Mouse (Mus musculus) thymus, adult 2 months (tissue): ENCODE data around the gene Olfr1416. TPM values are rescaled to one million over a fixed set of nuclear protein-coding genes. Genes with fewer than 3 reads are reported as not detected.

Experiments
- DNase-seq: peaks from one replicate; pipeline ENCODE4 v3.0.0; 2021
- H3K27ac ChIP-seq: fragments of 200-500 bp; 2 replicates; pipeline ENCODE4 v1.5.1; 2012; ENCODE audit warnings: low read length, control low read depth; ENCODE audit not compliant: control insufficient read depth, insufficient read depth
- H3K27me3 ChIP-seq: fragments of 200-500 bp; 2 replicates; pipeline ENCODE4 v1.6.1; 2012; ENCODE audit warnings: mild to moderate bottlenecking, low read length, moderate library complexity, mixed read lengths; ENCODE audit not compliant: control insufficient read depth, insufficient read depth
- H3K36me3 ChIP-seq: fragments of 200-500 bp; 2 replicates; pipeline ENCODE4 v1.6.1; 2012; ENCODE audit warnings: mild to moderate bottlenecking, low read length, moderate library complexity; ENCODE audit not compliant: control insufficient read depth, insufficient read depth
- H3K4me1 ChIP-seq: fragments of 200-500 bp; replicated peaks from 2 replicates; pipeline ENCODE4 v1.6.1; 2012; ENCODE audit warnings: low read length; ENCODE audit not compliant: control insufficient read depth, insufficient read depth
- H3K4me3 ChIP-seq: fragments of 200-500 bp; 2 replicates; pipeline ENCODE4 v1.5.1; 2012; ENCODE audit warnings: mild to moderate bottlenecking, low read length, control low read depth, moderate library complexity; ENCODE audit not compliant: control insufficient read depth, insufficient read depth
- CTCF ChIP-seq: fragments of 200-500 bp; IDR thresholded peaks from 2 replicates; pipeline ENCODE4 v1.5.1; 2012; ENCODE audit warnings: mild to moderate bottlenecking, control low read depth, low read length, moderate library complexity, borderline replicate concordance; ENCODE audit not compliant: control insufficient read depth, poor library complexity, insufficient read depth; ENCODE audit errors: extremely low read depth
- POLR2A ChIP-seq: fragments of 200-500 bp; IDR thresholded peaks from 2 replicates; pipeline ENCODE4 v1.6.1; 2012; ENCODE audit warnings: mild to moderate bottlenecking, low read length, control low read depth, moderate library complexity; ENCODE audit not compliant: control insufficient read depth, poor library complexity, insufficient read depth; ENCODE audit errors: extremely low read depth
- WGBS: fragments of 180-500 bp; shearing (Covaris S2); methylation state at CpG from one replicate; pipeline ENCODE4 v1.1.7; 2018; 5-methylcytosine and 5-hydroxymethylcytosine counted together
- polyA plus RNA-seq: library from polyadenylated mRNA; depleted of rRNA; stranded (reverse); fragments of >200 nt; gene quantifications from 2 replicates; pipeline ENCODE4 v1.2.3, GENCODE M21; 2012

Olfr1416 gene
- polyA plus RNA-seq, 1 experiment: not detected

DNA sequence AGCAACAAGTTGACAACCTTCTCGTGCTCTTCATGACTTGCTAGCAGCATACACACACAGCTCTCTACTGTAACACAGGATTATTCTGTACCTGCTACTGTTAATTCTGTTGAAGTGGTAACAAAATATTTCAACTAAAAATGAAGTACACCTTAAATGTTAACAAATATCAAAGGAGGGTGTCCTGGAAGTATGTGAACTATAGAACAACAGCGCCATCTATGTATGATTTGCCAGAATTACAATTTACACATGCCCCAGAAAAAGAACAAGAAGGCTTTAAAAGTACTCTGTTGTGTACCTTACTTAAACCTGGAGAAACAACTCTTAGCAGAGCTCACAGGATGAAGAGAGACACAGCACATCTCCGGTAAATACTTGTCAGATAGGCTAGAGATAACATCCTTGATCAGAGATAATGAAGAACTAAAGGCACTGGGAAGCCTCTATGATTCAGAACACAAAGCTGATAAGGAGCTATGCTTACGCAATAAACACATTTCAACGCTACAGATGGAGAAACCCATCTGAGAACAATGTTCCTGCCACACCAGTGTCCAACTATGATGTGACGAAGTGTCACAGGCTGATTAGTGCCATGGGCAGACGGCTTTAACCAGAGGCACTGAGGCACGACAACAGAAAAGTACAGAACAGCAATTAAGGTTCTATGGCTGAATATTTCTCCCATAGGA, 31.0 kb downstream of the Olfr1416 start:
- Histone ChIP-seq H3K4me1 (no peaks in the 10 kb centered on the region), H3K27ac (no peak overlapping the region), H3K36me3 (peaks cover 57% of the 10 kb centered on the region), H3K4me3 (no peak overlapping the region), H3K27me3 (no peaks in the 10 kb centered on the region)
- 80% methylated on average over 8 of the region's 8 CpGs for WGBS
- no peak for DNase-seq
- no peak for TF ChIP-seq CTCF
- TF ChIP-seq POLR2A: no peak

DNA sequence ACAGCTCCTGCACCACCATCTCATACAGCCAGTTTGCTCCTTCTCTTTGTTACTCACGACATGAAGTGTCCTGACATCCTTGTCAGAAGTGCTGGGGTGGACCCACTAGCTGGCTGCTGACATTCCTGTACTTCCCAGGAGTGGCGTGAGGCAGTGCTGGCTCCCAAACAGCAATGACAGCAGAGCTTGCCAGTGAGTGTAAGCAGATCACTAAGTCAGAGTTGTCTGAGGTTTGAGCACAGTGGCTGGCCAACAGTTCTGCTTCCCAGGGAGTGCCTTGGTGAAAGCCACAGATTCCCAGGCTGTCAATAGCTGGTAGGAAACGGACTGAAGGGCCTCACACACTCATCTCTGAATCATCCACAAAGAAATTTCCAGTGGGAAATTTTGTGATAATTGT, 36.6 kb downstream of the Olfr1416 start:
- no peak overlapping the region for H3K4me3 ChIP-seq
- TF ChIP-seq CTCF (no peak), POLR2A (no peak)
- H3K36me3 ChIP-seq: peaks cover 50% of the 10 kb centered on the region
- WGBS: 92% methylated on average over 3 of the region's 3 CpGs
- no peaks in the 10 kb centered on the region for H3K4me1 ChIP-seq
- no peak overlapping the region for H3K27ac ChIP-seq
- no peak for DNase-seq
- no peaks in the 10 kb centered on the region for H3K27me3 ChIP-seq

DNA sequence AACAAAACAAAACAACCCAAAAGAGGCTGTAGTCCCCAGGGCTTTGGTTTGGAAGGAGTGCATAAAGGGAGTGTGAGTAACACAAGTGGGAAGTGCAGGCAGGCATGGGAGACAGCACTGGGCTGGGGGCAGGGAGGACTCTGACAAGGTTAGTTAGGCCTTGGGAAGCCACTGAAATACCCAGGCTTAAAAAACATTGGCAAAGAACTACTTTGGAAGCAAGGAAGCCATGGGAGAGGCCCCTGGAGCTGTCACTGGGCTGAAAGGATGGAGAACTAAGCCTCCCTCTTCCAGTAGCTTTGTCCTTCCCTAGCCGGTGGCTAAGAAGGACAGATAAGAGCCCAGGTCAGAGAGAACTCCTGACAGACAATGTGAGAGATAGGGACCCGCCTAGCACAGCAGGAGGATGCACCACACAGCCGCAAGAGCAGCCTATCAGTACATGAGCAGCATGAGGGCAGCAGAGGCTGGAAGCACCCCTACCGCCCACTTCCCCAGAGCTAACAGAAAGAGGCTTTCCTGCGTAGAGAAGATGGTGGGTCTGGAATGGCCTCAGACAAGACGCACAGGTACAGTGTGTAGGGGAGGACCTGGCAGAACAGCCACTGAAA, 43.4 kb downstream of the Olfr1416 start:
- TF ChIP-seq CTCF (no peak), POLR2A (no peak)
- no peaks in the 10 kb centered on the region for H3K4me1 ChIP-seq
- no peak for DNase-seq
- H3K36me3 ChIP-seq: peaks cover 10% of the 10 kb centered on the region
- 95% methylated on average over 6 of the region's 6 CpGs for WGBS
- H3K4me3 ChIP-seq: no peak overlapping the region
- no peaks in the 10 kb centered on the region for H3K27me3 ChIP-seq
- no peak overlapping the region for H3K27ac ChIP-seq

DNA sequence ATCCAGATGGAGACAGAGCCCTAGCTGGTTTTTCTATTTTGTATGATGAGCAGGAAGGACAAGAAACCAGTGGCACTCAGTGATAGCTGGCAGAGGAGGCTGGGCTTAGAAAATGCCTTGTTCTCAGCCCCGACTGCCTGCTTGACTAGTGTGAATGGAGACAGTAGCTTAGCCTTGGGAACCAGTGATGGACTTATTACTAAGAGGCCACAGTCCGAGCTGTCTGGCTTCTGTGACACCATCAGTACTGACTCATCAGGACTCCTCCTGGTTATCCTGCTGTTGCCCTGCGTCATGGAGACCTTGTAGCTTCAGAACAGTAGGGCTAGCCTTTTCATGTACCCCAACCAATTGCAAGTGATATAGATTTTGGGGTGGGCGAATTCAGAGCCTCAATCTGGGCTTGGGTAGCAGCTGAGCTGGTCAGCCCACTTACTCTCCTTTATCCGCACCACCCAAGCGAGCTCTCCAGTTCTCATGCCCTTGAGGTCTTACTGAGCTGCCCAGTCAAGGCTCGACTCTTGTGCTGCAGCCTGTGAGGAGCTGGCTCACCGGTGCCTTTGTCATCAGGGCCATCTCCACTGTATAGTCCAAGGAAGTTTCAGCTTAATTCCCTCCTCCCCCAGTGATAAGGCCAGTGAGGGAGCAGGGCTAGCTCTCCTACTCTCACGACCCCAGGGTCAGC, 44.7 kb downstream of the Olfr1416 start:
- Histone ChIP-seq H3K27ac (no peak overlapping the region), H3K36me3 (peaks cover 3% of the 10 kb centered on the region; the same call in 1 of the 2 replicates), H3K4me3 (no peak overlapping the region), H3K4me1 (no peaks in the 10 kb centered on the region), H3K27me3 (no peaks in the 10 kb centered on the region)
- 97% methylated on average over 9 of the region's 9 CpGs for WGBS
- TF ChIP-seq POLR2A: no peak
- TF ChIP-seq CTCF: no peak
- no peak for DNase-seq

DNA sequence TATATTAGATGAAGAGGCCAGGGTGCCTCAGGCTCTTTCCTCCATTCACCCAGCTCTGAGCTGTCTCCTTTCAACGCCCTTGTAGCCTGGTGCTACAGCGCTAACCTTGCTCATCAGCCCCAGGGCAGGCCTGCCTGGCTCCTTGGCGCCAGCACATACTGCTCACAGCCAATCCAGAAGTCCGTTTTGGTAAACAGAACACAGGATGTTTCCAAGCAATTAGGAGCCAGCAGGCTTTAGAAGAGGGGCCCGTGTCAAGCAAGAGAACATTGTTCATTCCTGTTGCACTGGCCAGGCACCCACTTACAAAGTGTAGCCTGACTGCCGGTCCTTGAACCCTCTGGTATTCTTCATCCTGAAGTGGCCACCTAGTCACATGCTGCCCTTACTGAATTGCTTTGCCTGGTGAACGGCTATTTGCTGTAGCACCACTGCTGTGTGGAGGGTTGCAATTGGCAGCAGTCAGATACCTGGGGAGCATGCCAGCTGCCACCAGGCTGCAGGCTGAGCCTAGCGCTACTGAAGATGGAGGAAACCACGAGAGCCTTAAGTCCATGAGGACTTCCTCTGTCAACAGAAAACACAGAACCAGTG, 47.1 kb downstream of the Olfr1416 start:
- WGBS: 45% methylated on average over 9 of the region's 9 CpGs

DNA sequence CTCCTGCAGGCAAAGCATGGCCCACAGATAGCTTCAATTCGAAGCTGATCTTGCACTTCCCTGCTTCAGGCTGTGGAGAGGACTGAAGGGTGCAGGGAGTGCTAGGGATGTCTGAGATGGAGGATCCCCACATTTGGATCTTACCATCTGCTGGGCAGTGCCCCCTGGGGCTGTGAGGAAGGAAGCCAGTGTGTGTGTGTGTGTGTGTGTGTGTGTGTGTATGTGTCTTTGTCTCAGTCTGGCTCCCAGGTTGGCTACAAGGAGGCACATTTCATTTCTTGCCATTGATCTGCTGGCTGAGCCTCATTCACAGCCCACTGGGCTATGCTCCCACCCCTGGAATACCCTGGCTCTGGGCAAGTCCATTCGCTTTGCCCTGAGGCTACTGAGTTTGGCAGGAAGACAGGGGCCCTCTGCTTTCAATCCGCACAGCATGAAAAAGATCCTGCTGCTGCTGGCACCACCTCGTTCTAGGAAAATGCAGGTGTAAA, 48.0 kb downstream of the Olfr1416 start:
- WGBS: 89% methylated on average over 4 of the region's 4 CpGs
- no peak for DNase-seq
- H3K27me3 ChIP-seq: no peaks in the 10 kb centered on the region

More for the DNA sequence above, 47.1 kb downstream of the Olfr1416 start:
- no peak overlapping the region for H3K4me3 ChIP-seq
- no peaks in the 10 kb centered on the region for H3K4me1 ChIP-seq
- TF ChIP-seq CTCF (no peak), POLR2A (no peak)
- no peak for DNase-seq
- no peaks in the 10 kb centered on the region for H3K27me3 ChIP-seq
- H3K27ac ChIP-seq: no peak overlapping the region
- peaks cover 3% of the 10 kb centered on the region; the same call in 1 of the 2 replicates for H3K36me3 ChIP-seq

More for the DNA sequence above, 48.0 kb downstream of the Olfr1416 start:
- no peak overlapping the region for H3K27ac ChIP-seq
- H3K4me3 ChIP-seq: no peak overlapping the region
- no peak for TF ChIP-seq POLR2A
- no peak for TF ChIP-seq CTCF
- H3K36me3 ChIP-seq: peaks cover 3% of the 10 kb centered on the region; the same call in 1 of the 2 replicates
- no peaks in the 10 kb centered on the region for H3K4me1 ChIP-seq
